Comparison of ENCODE assay signal across 22 mouse cellular contexts in genomic region chr16:36602632-36603031, GRCm38 (mm10). TPM values are rescaled to one million over a fixed set of nuclear protein-coding genes. Genes with fewer than 3 reads are reported as not detected.
"Had no signal": no experiment of that assay in that cellular context is flagged by ENCODE, and none has a peak within 500 bp of the region (broad histone marks: within the 10 kb centered on the region; RNA-seq: fewer than 3 reads in every experiment).

No protein-coding gene starts in this region.

- H3K4me1 ChIP-seq: limb, embryonic 10.5 days; limb, embryonic 13.5 days; liver, embryonic 12.5 days; liver, embryonic 15.5 days; lung, embryonic 15.5 days; neural tube, embryonic 13.5 days had no signal

- H3K4me2 ChIP-seq: limb, embryonic 13.5 days; liver, embryonic 12.5 days; liver, embryonic 15.5 days; lung, embryonic 15.5 days; midbrain, embryonic 11.5 days; neural tube, embryonic 13.5 days had no signal

- H3K36me3 ChIP-seq: limb, embryonic 10.5 days; limb, embryonic 13.5 days; liver, embryonic 12.5 days; liver, embryonic 15.5 days; lung, embryonic 15.5 days; neural tube, embryonic 13.5 days had no signal

- H3K4me3 ChIP-seq: limb, embryonic 10.5 days; limb, embryonic 13.5 days; liver, embryonic 12.5 days; liver, embryonic 15.5 days; lung, embryonic 15.5 days; neural tube, embryonic 13.5 days had no signal

- H3K9ac ChIP-seq: limb, embryonic 13.5 days; liver, embryonic 12.5 days; liver, embryonic 15.5 days; lung, embryonic 15.5 days; neural tube, embryonic 13.5 days had no signal

- DNase-seq: kidney, adult 18-20 months; kidney, adult 9 months; kidney, postnatal 14 days; kidney, postnatal 4 days; liver; lung, adult 18-20 months; lung, postnatal 10 days; lung, postnatal 4 days; midbrain, embryonic 14.5 days; thymus, adult 18-20 months; thymus, postnatal 14 days; thymus, postnatal 4 days had no signal

- H3K27ac ChIP-seq: limb, embryonic 10.5 days; limb, embryonic 13.5 days; liver, embryonic 12.5 days; liver, embryonic 15.5 days; lung, embryonic 15.5 days; neural tube, embryonic 13.5 days had no signal

- H3K27me3 ChIP-seq: limb, embryonic 13.5 days; liver, embryonic 12.5 days; liver, embryonic 15.5 days; lung, embryonic 15.5 days; neural tube, embryonic 13.5 days had no signal

- H3K9me3 ChIP-seq: limb, embryonic 10.5 days; limb, embryonic 13.5 days; liver, embryonic 12.5 days; liver, embryonic 15.5 days; lung, embryonic 15.5 days; neural tube, embryonic 13.5 days had no signal

RNA-seq across cellular contexts. Expression of gene Casr, which starts 40.7 kb away (rescaled TPM):
- total RNA-seq: megakaryocyte progenitor cell, adult 5-6 weeks; megakaryocyte-erythroid progenitor cell, adult 5-6 weeks; neutrophil, adult 5-6 weeks had no signal
- polyA plus RNA-seq: liver, embryonic 12.5 days; liver, embryonic 15.5 days; neural tube, embryonic 13.5 days had no signal
